Mouse (Mus musculus): Measurements from ENCODE around the gene Vsig2.

DNA sequence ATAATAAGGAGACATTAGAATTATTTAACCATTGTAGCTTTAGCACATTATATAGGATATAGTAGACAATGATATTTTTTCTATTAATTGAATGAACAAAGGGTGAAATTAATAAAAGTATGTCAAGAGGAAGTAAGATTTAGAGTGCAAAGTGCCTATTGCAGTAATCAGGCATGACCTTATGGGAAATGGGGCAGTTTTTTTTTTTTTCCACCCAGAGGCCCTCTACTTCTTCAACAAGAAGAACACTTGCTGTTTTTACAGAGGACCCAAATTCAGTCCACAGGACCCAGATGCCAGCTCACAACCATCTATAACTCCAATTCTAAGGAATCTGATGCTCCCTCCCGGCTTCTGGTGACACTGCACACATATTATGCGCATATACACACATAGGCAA, 21.6 kb downstream of the Vsig2 start:
- TF ChIP-seq POLR2A (IDR thresholded peaks at IDR 0.05; ENCODE audit: low read depth, low read length) (no peak), CTCF (IDR thresholded peaks at IDR 0.05; ENCODE audit: borderline replicate concordance, insufficient read depth, low read length) (no peak)

Data from embryonic fibroblast, embryonic 13.5 days (primary cell).